Mouse (Mus musculus) heart, embryonic 15.5 days (tissue): ENCODE results near the gene Mmp9. TPM values are rescaled to one million over a fixed set of nuclear protein-coding genes. Genes with fewer than 3 reads are reported as not detected.

Experiments used
- ATAC-seq: fragments of 200-750 bp; cut with Nextera tagmentation; replicated peaks from 2 replicates; pipeline ENCODE4 v1.8.0; 2017; ENCODE audit warnings: low read depth, moderate TSS enrichment; ENCODE audit not compliant: insufficient number of reproducible peaks, insufficient read depth, low FRiP score
- H3K27ac ChIP-seq: fragments of 300-500 bp; sonication (generic); 2 replicates; pipeline ENCODE4 v1.5.1; 2015; ENCODE audit warnings: mild to moderate bottlenecking, inconsistent platforms
- H3K27me3 ChIP-seq: fragments of 300-500 bp; sonication (generic); 2 replicates; pipeline ENCODE4 v1.6.1; 2015; ENCODE audit warnings: inconsistent platforms
- H3K36me3 ChIP-seq: fragments of 300-500 bp; sonication (generic); 2 replicates; pipeline ENCODE4 v1.6.1; 2015; ENCODE audit warnings: mild to moderate bottlenecking, inconsistent platforms
- H3K4me1 ChIP-seq: fragments of 300-500 bp; sonication (generic); replicated peaks from 2 replicates; pipeline ENCODE4 v1.6.1; 2015; ENCODE audit warnings: inconsistent platforms
- H3K4me2 ChIP-seq: fragments of 300-500 bp; sonication (generic); 2 replicates; pipeline ENCODE4 v1.6.1; 2015; ENCODE audit warnings: inconsistent platforms, mild to moderate bottlenecking, moderate library complexity
- H3K4me3 ChIP-seq: fragments of 300-500 bp; sonication (generic); 2 replicates; pipeline ENCODE4 v1.5.1; 2015; ENCODE audit warnings: mild to moderate bottlenecking, inconsistent platforms
- H3K9ac ChIP-seq: fragments of 300-500 bp; sonication (generic); 2 replicates; pipeline ENCODE4 v1.6.1; 2015; ENCODE audit warnings: mild to moderate bottlenecking, inconsistent platforms
- H3K9me3 ChIP-seq: fragments of 300-500 bp; sonication (generic); replicated peaks from 2 replicates; pipeline ENCODE4 v1.6.1; 2016; ENCODE audit warnings: inconsistent platforms
- WGBS: fragments of 180-500 bp; shearing (Covaris S2); methylation state at CpG from one replicate; pipeline ENCODE4 v1.1.7; 2015; ENCODE audit warnings: mixed read lengths; 5-methylcytosine and 5-hydroxymethylcytosine counted together
- polyA plus RNA-seq: library from polyadenylated mRNA; unstranded; fragments of >200 nt; fragmentation: Nextera tagmentation; extraction: Ambion mirVana; gene quantifications from 2 replicates; pipeline ENCODE4 v1.2.1, GENCODE M21; 2015

Gene Mmp9
- polyA plus RNA-seq, 1 experiment from 2014 or later = 0.81 TPM

GRCm38 (mm10) chr2:164968451-164968851 is 27.9 kb downstream of the Mmp9 start:
- Histone ChIP-seq H3K4me1 (peaks cover 17% of the 10 kb centered on the region), H3K9ac (no peak overlapping the region), H3K9me3 (no peaks in the 10 kb centered on the region), H3K27ac (no peak overlapping the region), H3K4me3 (peak overlapping the region; percentile 31), H3K4me2 (peak overlapping the region; percentile 55), H3K36me3 (no peaks in the 10 kb centered on the region), H3K27me3 (peaks cover 93% of the 10 kb centered on the region)
- no peak for ATAC-seq
- WGBS = 1% methylated on average over 24 of the region's 29 CpGs

- H3K4me3 ChIP-seq = no peak overlapping the region
- H3K27me3 ChIP-seq = peaks cover 93% of the 10 kb centered on the region
- no peak overlapping the region for H3K9ac ChIP-seq
- H3K9me3 ChIP-seq = no peaks in the 10 kb centered on the region
- H3K27ac ChIP-seq = no peak overlapping the region
- no peaks in the 10 kb centered on the region for H3K36me3 ChIP-seq
- H3K4me2 ChIP-seq = no peak overlapping the region
- ATAC-seq = no peak
- 3% methylated on average over 21 of the region's 21 CpGs for WGBS
- H3K4me1 ChIP-seq = peaks cover 17% of the 10 kb centered on the region
These were observed 28.8 kb downstream of the Mmp9 start for GRCm38 (mm10) chr2:164969348-164969781.

- under 1% methylated on average over 40 of the region's 42 CpGs for WGBS
- Histone ChIP-seq H3K4me1 (peaks cover 17% of the 10 kb centered on the region), H3K4me2 (peak overlapping the region; percentile 4; the same call in 1 of the 2 replicates), H3K27ac (no peak overlapping the region), H3K4me3 (peak overlapping the region; percentile 9; the same call in 1 of the 2 replicates), H3K27me3 (peaks cover 89% of the 10 kb centered on the region), H3K9ac (no peak overlapping the region), H3K9me3 (no peaks in the 10 kb centered on the region), H3K36me3 (no peaks in the 10 kb centered on the region)
- ATAC-seq = no peak
These were observed 30.1 kb downstream of the Mmp9 start for GRCm38 (mm10) chr2:164970631-164971196.

- peaks cover 77% of the 10 kb centered on the region for H3K27me3 ChIP-seq
These were observed 32.1 kb downstream of the Mmp9 start for GRCm38 (mm10) chr2:164972646-164973045.

GRCm38 (mm10) chr2:164975611-164976010 is 35.0 kb downstream of the Mmp9 start:
- 68% methylated on average over 6 of the region's 6 CpGs for WGBS
- H3K4me2 ChIP-seq = no peak overlapping the region
- ATAC-seq = no peak
- no peak overlapping the region for H3K9ac ChIP-seq
- no peak overlapping the region for H3K27ac ChIP-seq
- H3K27me3 ChIP-seq = peaks cover 54% of the 10 kb centered on the region
- no peaks in the 10 kb centered on the region for H3K36me3 ChIP-seq
- no peak overlapping the region for H3K4me3 ChIP-seq
- no peaks in the 10 kb centered on the region for H3K9me3 ChIP-seq
- H3K4me1 ChIP-seq = peaks cover 5% of the 10 kb centered on the region; the same call in 1 of the 2 replicates

More at GRCm38 (mm10) chr2:164972646-164973045, 32.1 kb downstream of the Mmp9 start:
- no peak overlapping the region for H3K9ac ChIP-seq
- no peak overlapping the region for H3K4me2 ChIP-seq
- H3K27ac ChIP-seq = no peak overlapping the region
- no peaks in the 10 kb centered on the region for H3K9me3 ChIP-seq
- 40% methylated on average over 5 of the region's 5 CpGs for WGBS
- H3K4me1 ChIP-seq = peaks cover 16% of the 10 kb centered on the region
- ATAC-seq = no peak
- no peaks in the 10 kb centered on the region for H3K36me3 ChIP-seq
- no peak overlapping the region for H3K4me3 ChIP-seq

GRCm38 (mm10) chr2:164979749-164980148 is 39.2 kb downstream of the Mmp9 start:
- Histone ChIP-seq H3K27ac (no peak overlapping the region), H3K4me2 (no peak overlapping the region), H3K4me3 (no peak overlapping the region), H3K27me3 (peaks cover 21% of the 10 kb centered on the region), H3K9ac (no peak overlapping the region), H3K4me1 (no peaks in the 10 kb centered on the region), H3K36me3 (no peaks in the 10 kb centered on the region), H3K9me3 (no peaks in the 10 kb centered on the region)
- WGBS = 22% methylated on average over 7 of the region's 7 CpGs
- no peak for ATAC-seq

- Histone ChIP-seq H3K27me3 (0 out of 2 replicates have a peak, but pooled peaks cover 5% of the 10 kb centered on the region), H3K4me3 (no peak overlapping the region), H3K27ac (no peak overlapping the region), H3K36me3 (no peaks in the 10 kb centered on the region), H3K4me1 (no peaks in the 10 kb centered on the region), H3K9me3 (no peaks in the 10 kb centered on the region), H3K4me2 (no peak overlapping the region), H3K9ac (no peak overlapping the region)
- WGBS = 68% methylated on average over 6 of the region's 6 CpGs
- no peak for ATAC-seq
These were observed 45.4 kb downstream of the Mmp9 start for GRCm38 (mm10) chr2:164985962-164986361.

- H3K9me3 ChIP-seq = no peaks in the 10 kb centered on the region
- ATAC-seq = no peak
- no peak overlapping the region for H3K27ac ChIP-seq
- no peaks in the 10 kb centered on the region for H3K36me3 ChIP-seq
- no peak overlapping the region for H3K9ac ChIP-seq
- H3K4me2 ChIP-seq = no peak overlapping the region
- H3K4me1 ChIP-seq = no peaks in the 10 kb centered on the region
- no peak overlapping the region for H3K4me3 ChIP-seq
- WGBS = 53% methylated on average over 14 of the region's 14 CpGs
- H3K27me3 ChIP-seq = 0 out of 2 replicates have a peak, but pooled peaks cover 10% of the 10 kb centered on the region
These were observed 45.9 kb downstream of the Mmp9 start for GRCm38 (mm10) chr2:164986371-164987027.

- Histone ChIP-seq H3K27ac (no peak overlapping the region), H3K4me3 (no peak overlapping the region), H3K27me3 (peaks cover 17% of the 10 kb centered on the region; the same call in 1 of the 2 replicates), H3K4me1 (no peaks in the 10 kb centered on the region), H3K9me3 (no peaks in the 10 kb centered on the region), H3K36me3 (no peaks in the 10 kb centered on the region), H3K9ac (no peak overlapping the region), H3K4me2 (no peak overlapping the region)
- WGBS = 54% methylated on average over 11 of the region's 13 CpGs
- ATAC-seq = no peak
These were observed 48.2 kb downstream of the Mmp9 start for GRCm38 (mm10) chr2:164988777-164989176.

- Histone ChIP-seq H3K27ac (no peak overlapping the region), H3K9ac (no peak overlapping the region), H3K4me2 (no peak overlapping the region), H3K36me3 (no peaks in the 10 kb centered on the region), H3K9me3 (no peaks in the 10 kb centered on the region), H3K27me3 (peaks cover 37% of the 10 kb centered on the region), H3K4me3 (no peak overlapping the region), H3K4me1 (no peaks in the 10 kb centered on the region)
- 75% methylated on average over 3 of the region's 3 CpGs for WGBS
- no peak for ATAC-seq
These were observed 50.5 kb downstream of the Mmp9 start for GRCm38 (mm10) chr2:164991111-164991510.

- H3K4me2 ChIP-seq = no peak overlapping the region
- H3K9me3 ChIP-seq = no peaks in the 10 kb centered on the region
- no peak for ATAC-seq
- H3K36me3 ChIP-seq = no peaks in the 10 kb centered on the region
- H3K4me3 ChIP-seq = no peak overlapping the region
- H3K9ac ChIP-seq = no peak overlapping the region
- peaks cover 44% of the 10 kb centered on the region for H3K27me3 ChIP-seq
- H3K27ac ChIP-seq = no peak overlapping the region
- WGBS = 31% methylated on average over 10 of the region's 10 CpGs
- 0 out of 2 replicates have a peak, but pooled peaks cover 1% of the 10 kb centered on the region for H3K4me1 ChIP-seq
These were observed 51.2 kb downstream of the Mmp9 start for GRCm38 (mm10) chr2:164991808-164992207.

- no peak for ATAC-seq
- peaks cover 21% of the 10 kb centered on the region for H3K4me1 ChIP-seq
- no peak overlapping the region for H3K4me2 ChIP-seq
- H3K27me3 ChIP-seq = peaks cover 68% of the 10 kb centered on the region
- H3K27ac ChIP-seq = no peak overlapping the region
- no peaks in the 10 kb centered on the region for H3K36me3 ChIP-seq
- WGBS = 85% methylated on average over 11 of the region's 11 CpGs
- no peak overlapping the region for H3K4me3 ChIP-seq
- H3K9me3 ChIP-seq = no peaks in the 10 kb centered on the region
- H3K9ac ChIP-seq = no peak overlapping the region
These were observed 53.6 kb downstream of the Mmp9 start for GRCm38 (mm10) chr2:164994156-164994555.
